Mouse (Mus musculus) ES-E14 (cell line): ENCODE data around the gene Fkbp6. TPM values are rescaled to one million over a fixed set of nuclear protein-coding genes. Genes with fewer than 3 reads are reported as not detected.

ENCODE experiments used
- DNase-seq: peaks from one replicate; pipeline ENCODE4 v3.0.0-alpha.2; 2013; ENCODE audit warnings: low read depth, low spot score
- H3K27ac ChIP-seq: 2 replicates; pipeline ENCODE4 v1.5.1; 2012; ENCODE audit warnings: low read depth, mild to moderate bottlenecking, low read length, moderate library complexity, mixed read lengths; ENCODE audit not compliant: poor library complexity, insufficient read depth, severe bottlenecking
- H3K36me3 ChIP-seq: 2 replicates; pipeline ENCODE4 v1.6.1; 2012; ENCODE audit warnings: mild to moderate bottlenecking, low read length, moderate library complexity, mixed read lengths; ENCODE audit not compliant: control insufficient read depth, poor library complexity, insufficient read depth, severe bottlenecking
- H3K4me1 ChIP-seq, 2 experiments: fragments of 150-350 bp in 1 of 2; sonication (generic) in 1 of 2; 2 replicates each; pipeline ENCODE4 v1.6.1; 2012; ENCODE audit warnings: low read length in 2 of 2, mild to moderate bottlenecking in 1 of 2, mixed read lengths in 1 of 2; ENCODE audit not compliant: control insufficient read depth in 2 of 2, insufficient read depth in 2 of 2, poor library complexity in 1 of 2
- H3K4me3 ChIP-seq, 2 experiments: fragments of 150-350 bp in 1 of 2; sonication (generic) in 1 of 2; 2 replicates each; pipeline ENCODE4 v1.5.1; 2012; ENCODE audit warnings: low read length in 2 of 2, low read depth in 1 of 2, mild to moderate bottlenecking in 1 of 2, mixed read lengths in 1 of 2; ENCODE audit not compliant: insufficient read depth in 1 of 2, poor library complexity in 1 of 2, severe bottlenecking in 1 of 2
- H3K9ac ChIP-seq: 2 replicates; pipeline ENCODE4 v1.6.1; 2012; ENCODE audit warnings: low read depth, mild to moderate bottlenecking, low read length, mixed read lengths; ENCODE audit not compliant: poor library complexity, insufficient read depth, severe bottlenecking
- H3K9me3 ChIP-seq: fragments of 150-350 bp; sonication (generic); 2 replicates; pipeline ENCODE4 v1.6.1; 2012; ENCODE audit warnings: low read depth, mild to moderate bottlenecking, low read length; ENCODE audit not compliant: control insufficient read depth, insufficient read depth
- CHD2 ChIP-seq: IDR thresholded peaks from 2 replicates; pipeline ENCODE4 v1.6.1; 2014; ENCODE audit warnings: mild to moderate bottlenecking, low read depth, low read length, inconsistent platforms
- HCFC1 ChIP-seq: IDR thresholded peaks from 2 replicates; pipeline ENCODE4 v1.6.1; 2012; ENCODE audit warnings: low read length, inconsistent platforms, borderline replicate concordance; ENCODE audit not compliant: insufficient read depth
- MAFK ChIP-seq: IDR thresholded peaks from 2 replicates; pipeline ENCODE4 v1.6.1; 2014; ENCODE audit warnings: mild to moderate bottlenecking, low read depth, low read length, inconsistent platforms; ENCODE audit not compliant: insufficient read depth
- ZC3H11A ChIP-seq: IDR thresholded peaks from 2 replicates; pipeline ENCODE4 v1.6.1; 2012; ENCODE audit warnings: low read depth, mild to moderate bottlenecking, inconsistent platforms, low read length, borderline replicate concordance
- ZNF384 ChIP-seq: IDR thresholded peaks from 2 replicates; pipeline ENCODE4 v1.6.1; 2012; ENCODE audit warnings: low read depth, low read length, inconsistent platforms
- in situ Hi-C, 2 experiments: fragments of 600-800 bp; cut with MboI; formaldehyde crosslinking; loops; one replicate each; pipeline ENCODE4 v1.15.1; 2025; ENCODE audit warnings: low sequenced_read_pairs in 2 of 2, inconsistent platforms in 1 of 2; ENCODE audit not compliant: unreplicated experiment in 2 of 2
- total RNA-seq: library from RNA; depleted of rRNA; stranded (reverse); fragments of 300-350 nt; gene quantifications from 2 replicates; pipeline ENCODE4 v1.2.3, GENCODE M21; 2012; rRNA removed

Fkbp6 gene
- 6.4 and 20.1 TPM in 2 replicates for total RNA-seq

- Histone ChIP-seq H3K36me3 (no peaks in the 10 kb centered on the region), H3K27ac (no peak within 1 kb of the TSS), H3K9ac (peak within 1 kb of the TSS; percentile 49; the same call in 1 of the 2 replicates), H3K4me1 (no peaks in the 10 kb centered on the region), H3K4me3 (peak within 1 kb of the TSS; percentile 9 to 10; a peak in 2 of 4 replicates), H3K9me3 (no peaks in the 10 kb centered on the region)
- in situ Hi-C loops: no loop called here
- DNase-seq: no peak
- TF ChIP-seq CHD2: peak; percentile 28; the same call in 1 of the 2 replicates
- no peak for TF ChIP-seq ZC3H11A
Measured at GRCm38 (mm10) chr5:135349862-135350261, at the start of gene Fkbp6. TSS of gene Fkbp6 (minus strand) at chr5:135350044.

DNA sequence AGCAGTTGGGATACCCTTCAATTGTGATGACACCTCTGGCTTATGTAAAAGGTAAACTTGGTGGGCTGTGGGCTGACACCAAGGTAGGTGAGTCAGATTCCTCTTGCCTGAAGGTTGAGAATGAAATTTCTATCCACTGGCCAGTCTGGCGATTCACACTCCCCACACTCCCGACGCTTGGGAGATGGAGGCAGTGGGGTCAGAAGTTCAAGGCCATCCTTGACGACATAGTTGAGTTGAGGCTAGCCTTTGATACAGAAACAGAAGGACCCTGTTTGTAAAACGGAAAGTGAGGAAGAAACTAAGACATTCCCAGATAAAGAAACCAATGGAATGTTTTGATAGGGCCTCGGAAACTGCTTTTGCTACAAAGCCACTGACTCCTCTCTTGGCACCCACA lies 49.5 kb upstream of the Fkbp6 start:
- TF ChIP-seq MAFK (no peak), CHD2 (no peak)
- Histone ChIP-seq H3K27ac (no peak overlapping the region), H3K4me1 (peaks cover 0 to 2% of the 10 kb centered on the region in 2 experiments; a peak in 1 of 4 replicates), H3K4me3 (no peak overlapping the region), H3K9me3 (no peaks in the 10 kb centered on the region), H3K36me3 (no peaks in the 10 kb centered on the region), H3K9ac (no peak overlapping the region)
- in situ Hi-C loops: no loop called here
- DNase-seq: no peak

- peaks cover 0 to 2% of the 10 kb centered on the region in 2 experiments; a peak in 1 of 4 replicates for H3K4me1 ChIP-seq
- peak; percentile 52 for DNase-seq
- peaks cover 13% of the 10 kb centered on the region for H3K36me3 ChIP-seq
- no peaks in the 10 kb centered on the region for H3K9me3 ChIP-seq
- TF ChIP-seq HCFC1 (no peak), MAFK (no peak), ZNF384 (no peak), CHD2 (no peak), ZC3H11A (no peak)
- no peak overlapping the region for H3K9ac ChIP-seq
- no peak overlapping the region for H3K27ac ChIP-seq
- in situ Hi-C loops: no loop called here
- no peak overlapping the region for H3K4me3 ChIP-seq
Measured at GRCm38 (mm10) chr5:135395826-135396225, 46.0 kb upstream of the Fkbp6 start.

- H3K27ac ChIP-seq: 0 out of 2 replicates have a peak within 1 kb of the TSS, but pooled peaks have one; percentile 17
- DNase-seq: peak; percentile 63
- H3K9ac ChIP-seq: peak within 1 kb of the TSS; percentile 96
- H3K36me3 ChIP-seq: peaks cover 22% of the 10 kb centered on the region
- H3K4me3 ChIP-seq: peak within 1 kb of the TSS; percentile 87 to 90
- in situ Hi-C loops: no loop called here
- H3K4me1 ChIP-seq: peaks cover 0 to 2% of the 10 kb centered on the region in 2 experiments; a peak in 1 of 4 replicates
- no peak for TF ChIP-seq ZC3H11A
- TF ChIP-seq HCFC1: peak; percentile 66; the same call in 1 of the 2 replicates
- no peak for TF ChIP-seq CHD2
- TF ChIP-seq MAFK: no peak
- peak; percentile 73; the same call in 1 of the 2 replicates for TF ChIP-seq ZNF384
- no peaks in the 10 kb centered on the region for H3K9me3 ChIP-seq
Measured at GRCm38 (mm10) chr5:135394004-135394823, 44.4 kb upstream of the Fkbp6 start, which contains the start of gene Pom121. TSS of gene Pom121 (minus strand) at chr5:135394546.

DNA sequence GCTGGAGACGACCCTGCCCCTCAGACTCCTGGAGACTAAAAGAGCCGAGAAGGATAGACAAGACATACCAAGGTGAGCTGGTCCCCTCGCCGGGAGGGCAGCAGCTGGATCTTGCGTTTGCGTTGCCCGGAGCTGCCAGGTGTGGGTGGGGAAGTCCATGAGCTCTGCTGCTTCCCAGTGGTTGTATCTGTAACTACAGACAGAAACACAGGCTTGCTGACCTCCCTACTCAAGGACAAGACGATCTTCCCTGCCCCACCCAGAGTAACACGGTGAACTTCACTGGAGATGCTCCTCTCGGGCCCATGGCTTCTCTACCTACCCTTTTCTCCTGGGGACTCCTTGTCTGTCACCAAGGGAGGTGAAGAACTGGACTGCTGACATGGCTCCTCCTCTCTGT lies 33.9 kb upstream of the Fkbp6 start:
- DNase-seq: no peak
- no peaks in the 10 kb centered on the region for H3K4me1 ChIP-seq
- in situ Hi-C loops: no loop called here
- H3K4me3 ChIP-seq: no peak overlapping the region
- no peaks in the 10 kb centered on the region for H3K9me3 ChIP-seq
- no peak overlapping the region for H3K9ac ChIP-seq
- peaks cover 77% of the 10 kb centered on the region for H3K36me3 ChIP-seq
- no peak overlapping the region; the same call in 1 of the 2 replicates for H3K27ac ChIP-seq
- no peak for TF ChIP-seq CHD2
- no peak for TF ChIP-seq HCFC1
- TF ChIP-seq ZC3H11A: no peak
- no peak for TF ChIP-seq MAFK
- no peak for TF ChIP-seq ZNF384
